Mouse (Mus musculus): ENCODE data around the gene Olfml2a. TPM values are rescaled to one million over a fixed set of nuclear protein-coding genes. Genes with fewer than 3 reads are reported as not detected.

The Olfml2a gene
- 0.06 TPM for polyA plus RNA-seq (2017; shearing (Covaris generic))

GRCm38 (mm10) chr2:38931851-38932667, at the start of gene Olfml2a:
Olfml2a (plus strand) TSS chr2:38931978.

GRCm38 (mm10) chr2:38927115-38927979, 4.4 kb upstream of the Olfml2a start, which contains the start of gene Nr6a1:
Nr6a1 (minus strand) TSS chr2:38927688.

GRCm38 (mm10) chr2:38997386-38998374, 65.9 kb downstream of the Olfml2a start, which contains the start of gene Wdr38:
Wdr38 (plus strand) TSS chr2:38997476.

GRCm38 (mm10) chr2:39004880-39005435, 73.2 kb downstream of the Olfml2a start, which contains the start of gene Arpc5l:
Arpc5l (plus strand) TSS chr2:39005348.

GRCm38 (mm10) chr2:39005574-39006079, 73.8 kb downstream of the Olfml2a start, which contains the start of gene Rpl35:
Rpl35 (minus strand) TSS chr2:39005624.

Other genes with a start within 250 kb of the Olfml2a start
- not detected for gene Nr5a1, start 217.4 kb upstream of the Olfml2a start, polyA plus RNA-seq (2017; shearing (Covaris generic))
- 0.72 TPM for gene Nr6a1, start 4.3 kb upstream of the Olfml2a start, polyA plus RNA-seq (2017; shearing (Covaris generic))
- 0.66 TPM for gene Wdr38, start 65.5 kb downstream of the Olfml2a start, polyA plus RNA-seq (2017; shearing (Covaris generic))
- gene Arpc5l, start 73.4 kb downstream of the Olfml2a start, polyA plus RNA-seq (2017; shearing (Covaris generic)): 72.1 TPM
- gene Rpl35, start 73.6 kb downstream of the Olfml2a start, polyA plus RNA-seq (2017; shearing (Covaris generic)): 501 TPM
- 20.3 TPM for gene Golga1, start 133.6 kb downstream of the Olfml2a start, polyA plus RNA-seq (2017; shearing (Covaris generic))